Mouse (Mus musculus): ENCODE data around the gene Rps6ka5. TPM values are rescaled to one million over a fixed set of nuclear protein-coding genes. Genes with fewer than 3 reads are reported as not detected.
A peak's percentile ranks its signal among the peaks of the same experiment; 100 is the strongest.

Rps6ka5 gene
- polyA plus RNA-seq, 1 experiment from 2014 or later = 4.0 TPM

DNA sequence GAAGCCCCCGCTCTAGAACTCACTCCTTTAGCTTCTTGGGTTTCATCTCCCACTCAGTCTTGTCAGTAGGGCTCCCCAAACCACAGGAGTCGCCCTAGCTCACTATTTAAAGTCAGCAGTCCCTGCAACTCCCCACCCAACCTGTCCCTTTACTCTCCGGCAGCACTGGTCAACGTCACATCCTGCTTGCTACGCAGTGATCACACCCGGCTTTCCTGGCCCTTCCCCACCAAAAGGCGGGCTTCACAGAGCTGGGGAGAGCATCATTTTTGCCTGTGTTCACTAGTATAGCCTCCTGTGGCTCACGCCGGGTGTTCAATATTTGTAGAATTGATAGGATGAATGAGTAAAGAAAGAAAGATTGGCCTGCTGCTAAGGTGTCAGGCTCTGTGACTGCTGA lies 209.4 kb downstream of the Rps6ka5 start:
- peaks cover 16% of the 10 kb centered on the region for H3K4me1 ChIP-seq (ENCODE audit: insufficient read depth, low read length)
- H3K4me2 ChIP-seq (replicated peaks; ENCODE audit: low read depth, low read length) = no peak overlapping the region
- ATAC-seq (ENCODE audit: low FRiP score, low TSS enrichment) = no peak
- H3K9ac ChIP-seq (replicated peaks; ENCODE audit: low read length) = no peak overlapping the region
- H3K9me3 ChIP-seq (ENCODE audit: low read length) = no peaks in the 10 kb centered on the region
- WGBS = 81% methylated on average over 9 of the region's 9 CpGs
- no peaks in the 10 kb centered on the region for H3K36me3 ChIP-seq (ENCODE audit: insufficient read depth, low read length)
- no peak overlapping the region for H3K4me3 ChIP-seq (ENCODE audit: low read length)
- no peak overlapping the region for H3K27ac ChIP-seq (ENCODE audit: low read length)
- H3K27me3 ChIP-seq (ENCODE audit: insufficient read depth, low read length) = no peaks in the 10 kb centered on the region

- Histone ChIP-seq H3K4me2 (replicated peaks; ENCODE audit: low read depth, low read length) (no peak overlapping the region), H3K4me3 (ENCODE audit: low read length) (no peak overlapping the region), H3K9ac (replicated peaks; ENCODE audit: low read length) (no peak overlapping the region), H3K27ac (ENCODE audit: low read length) (no peak overlapping the region), H3K4me1 (ENCODE audit: insufficient read depth, low read length) (peaks cover 16% of the 10 kb centered on the region), H3K36me3 (ENCODE audit: insufficient read depth, low read length) (no peaks in the 10 kb centered on the region), H3K9me3 (ENCODE audit: low read length) (no peaks in the 10 kb centered on the region), H3K27me3 (ENCODE audit: insufficient read depth, low read length) (no peaks in the 10 kb centered on the region)
- no peak for ATAC-seq (ENCODE audit: low FRiP score, low TSS enrichment)
- WGBS = 94% methylated on average over 1 of the region's 1 CpGs
Observed at GRCm38 (mm10) chr12:100516161-100516838, 210.5 kb downstream of the Rps6ka5 start.

GRCm38 (mm10) chr12:100515493-100515892 lies 211.3 kb downstream of the Rps6ka5 start:
- Histone ChIP-seq H3K9ac (replicated peaks; ENCODE audit: low read length) (no peak overlapping the region), H3K9me3 (ENCODE audit: low read length) (0 out of 2 replicates have a peak, but pooled peaks cover 4% of the 10 kb centered on the region), H3K27ac (ENCODE audit: low read length) (no peak overlapping the region), H3K36me3 (ENCODE audit: insufficient read depth, low read length) (peaks cover 2% of the 10 kb centered on the region; the same call in 1 of the 2 replicates), H3K4me1 (ENCODE audit: insufficient read depth, low read length) (peaks cover 16% of the 10 kb centered on the region), H3K4me3 (ENCODE audit: low read length) (no peak overlapping the region), H3K27me3 (ENCODE audit: insufficient read depth, low read length) (no peaks in the 10 kb centered on the region), H3K4me2 (replicated peaks; ENCODE audit: low read depth, low read length) (no peak overlapping the region)
- 83% methylated on average over 4 of the region's 4 CpGs for WGBS
- no peak for ATAC-seq (ENCODE audit: low FRiP score, low TSS enrichment)

- 0 out of 2 replicates have a peak, but pooled peaks cover 4% of the 10 kb centered on the region for H3K9me3 ChIP-seq (ENCODE audit: low read length)
- 78% methylated on average over 1 of the region's 1 CpGs for WGBS
- ATAC-seq (ENCODE audit: low FRiP score, low TSS enrichment) = no peak
Observed at GRCm38 (mm10) chr12:100514611-100515010, 212.2 kb downstream of the Rps6ka5 start.

DNA sequence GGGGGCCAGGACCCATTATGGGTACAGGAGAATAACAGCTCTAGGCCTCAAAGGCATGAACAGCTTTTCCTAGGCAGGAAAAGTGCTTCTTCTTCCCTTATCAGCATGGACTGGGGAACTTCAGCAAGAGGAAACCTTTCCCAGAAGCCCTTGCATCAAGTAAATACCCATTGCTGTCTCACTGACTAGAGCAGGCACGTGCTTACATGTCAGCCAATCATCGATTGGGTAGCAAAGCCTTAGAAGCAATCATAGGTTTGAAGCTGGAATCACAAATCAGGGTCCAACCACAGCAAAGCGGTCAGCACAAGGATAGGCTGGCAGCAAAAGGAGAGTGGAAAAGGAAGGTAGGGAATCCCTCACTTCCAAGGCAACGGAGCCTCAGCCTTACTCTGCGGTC lies 213.7 kb downstream of the Rps6ka5 start:
- Histone ChIP-seq H3K4me1 (ENCODE audit: insufficient read depth, low read length) (peaks cover 16% of the 10 kb centered on the region), H3K36me3 (ENCODE audit: insufficient read depth, low read length) (peaks cover 2% of the 10 kb centered on the region; the same call in 1 of the 2 replicates), H3K4me3 (ENCODE audit: low read length) (no peak overlapping the region), H3K4me2 (replicated peaks; ENCODE audit: low read depth, low read length) (no peak overlapping the region), H3K27ac (ENCODE audit: low read length) (no peak overlapping the region), H3K27me3 (ENCODE audit: insufficient read depth, low read length) (no peaks in the 10 kb centered on the region), H3K9ac (replicated peaks; ENCODE audit: low read length) (no peak overlapping the region), H3K9me3 (ENCODE audit: low read length) (0 out of 2 replicates have a peak, but pooled peaks cover 4% of the 10 kb centered on the region)
- no peak for ATAC-seq (ENCODE audit: low FRiP score, low TSS enrichment)
- 91% methylated on average over 5 of the region's 5 CpGs for WGBS

More at GRCm38 (mm10) chr12:100514611-100515010, 212.2 kb downstream of the Rps6ka5 start:
- no peaks in the 10 kb centered on the region for H3K27me3 ChIP-seq (ENCODE audit: insufficient read depth, low read length)
- no peak overlapping the region for H3K4me3 ChIP-seq (ENCODE audit: low read length)
- H3K27ac ChIP-seq (ENCODE audit: low read length) = no peak overlapping the region
- no peak overlapping the region for H3K4me2 ChIP-seq (replicated peaks; ENCODE audit: low read depth, low read length)
- H3K9ac ChIP-seq (replicated peaks; ENCODE audit: low read length) = no peak overlapping the region
- peaks cover 2% of the 10 kb centered on the region; the same call in 1 of the 2 replicates for H3K36me3 ChIP-seq (ENCODE audit: insufficient read depth, low read length)
- peaks cover 17% of the 10 kb centered on the region for H3K4me1 ChIP-seq (ENCODE audit: insufficient read depth, low read length)

GRCm38 (mm10) chr12:100512641-100513040 lies 214.1 kb downstream of the Rps6ka5 start:
- Histone ChIP-seq H3K9ac (replicated peaks; ENCODE audit: low read length) (no peak overlapping the region), H3K36me3 (ENCODE audit: insufficient read depth, low read length) (peaks cover 2% of the 10 kb centered on the region; the same call in 1 of the 2 replicates), H3K4me3 (ENCODE audit: low read length) (no peak overlapping the region), H3K4me2 (replicated peaks; ENCODE audit: low read depth, low read length) (no peak overlapping the region), H3K9me3 (ENCODE audit: low read length) (0 out of 2 replicates have a peak, but pooled peaks cover 4% of the 10 kb centered on the region), H3K27ac (ENCODE audit: low read length) (no peak overlapping the region), H3K4me1 (ENCODE audit: insufficient read depth, low read length) (peaks cover 16% of the 10 kb centered on the region), H3K27me3 (ENCODE audit: insufficient read depth, low read length) (no peaks in the 10 kb centered on the region)
- ATAC-seq (ENCODE audit: low FRiP score, low TSS enrichment) = no peak
- 80% methylated on average over 9 of the region's 9 CpGs for WGBS

DNA sequence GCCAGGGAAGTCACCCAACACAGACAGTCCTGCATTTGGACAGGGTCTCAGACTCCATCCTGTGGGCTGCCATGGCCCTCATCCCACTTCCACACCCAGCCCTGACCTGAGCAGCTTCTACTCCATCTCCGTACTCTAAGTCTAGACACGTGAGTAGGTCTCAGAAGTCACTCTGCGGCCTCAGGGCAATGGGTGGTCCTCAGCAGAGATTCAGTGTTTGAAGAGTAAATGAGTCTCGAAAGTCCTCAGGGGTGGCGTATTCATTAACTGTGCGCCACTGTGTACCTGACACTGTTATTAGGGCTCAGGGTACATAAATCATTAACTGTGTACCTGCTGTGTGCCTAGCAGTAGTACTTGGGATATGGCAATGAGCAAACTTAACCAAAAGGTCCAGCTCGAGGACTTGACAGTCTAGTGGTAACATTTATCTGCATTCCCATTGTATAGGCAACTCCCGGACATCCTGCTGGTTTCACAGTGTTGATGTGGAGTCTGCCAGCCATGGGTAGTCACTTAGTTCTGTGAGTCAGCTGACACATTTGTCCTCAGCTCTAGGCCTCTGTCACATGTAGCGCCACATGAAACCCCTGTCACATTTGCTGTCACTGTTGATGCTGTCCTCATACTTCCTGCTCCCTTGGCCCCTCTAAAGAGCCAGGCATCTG lies 217.0 kb downstream of the Rps6ka5 start:
- peak overlapping the region; percentile 41; the same call in 1 of the 2 replicates for H3K27ac ChIP-seq (ENCODE audit: low read length)

DNA sequence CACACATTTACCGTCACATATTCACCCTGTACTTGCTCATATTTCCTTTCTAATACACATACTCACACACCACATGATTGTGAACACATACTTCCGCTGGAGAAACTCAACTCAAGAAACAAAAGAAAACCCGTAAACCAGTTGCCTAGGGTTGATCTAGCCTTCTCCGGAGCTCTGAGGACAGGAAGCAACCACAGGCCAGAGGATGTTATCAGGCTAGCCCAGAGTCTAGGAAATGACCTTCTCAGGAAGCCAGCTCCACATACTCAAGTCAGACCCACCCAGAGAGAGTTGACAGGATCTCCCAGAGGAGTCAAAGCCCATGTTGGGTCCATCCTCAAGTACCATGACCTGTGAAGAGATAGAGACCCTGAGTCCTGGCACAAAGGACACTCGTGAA lies 218.1 kb downstream of the Rps6ka5 start:
- no peak overlapping the region for H3K4me2 ChIP-seq (replicated peaks; ENCODE audit: low read depth, low read length)
- peaks cover 23% of the 10 kb centered on the region for H3K4me1 ChIP-seq (ENCODE audit: insufficient read depth, low read length)
- no peak overlapping the region for H3K4me3 ChIP-seq (ENCODE audit: low read length)
- H3K36me3 ChIP-seq (ENCODE audit: insufficient read depth, low read length) = peaks cover 2% of the 10 kb centered on the region; the same call in 1 of the 2 replicates
- no peak overlapping the region for H3K27ac ChIP-seq (ENCODE audit: low read length)
- no peak overlapping the region for H3K9ac ChIP-seq (replicated peaks; ENCODE audit: low read length)
- no peak for ATAC-seq (ENCODE audit: low FRiP score, low TSS enrichment)
- H3K9me3 ChIP-seq (ENCODE audit: low read length) = 0 out of 2 replicates have a peak, but pooled peaks cover 4% of the 10 kb centered on the region
- WGBS = 83% methylated on average over 5 of the region's 5 CpGs
- no peaks in the 10 kb centered on the region for H3K27me3 ChIP-seq (ENCODE audit: insufficient read depth, low read length)

More for the DNA sequence above, 217.0 kb downstream of the Rps6ka5 start:
- H3K4me1 ChIP-seq (ENCODE audit: insufficient read depth, low read length) = peaks cover 16% of the 10 kb centered on the region
- 70% methylated on average over 9 of the region's 9 CpGs for WGBS
- H3K4me3 ChIP-seq (ENCODE audit: low read length) = no peak overlapping the region
- H3K36me3 ChIP-seq (ENCODE audit: insufficient read depth, low read length) = peaks cover 2% of the 10 kb centered on the region; the same call in 1 of the 2 replicates
- H3K9ac ChIP-seq (replicated peaks; ENCODE audit: low read length) = no peak overlapping the region
- H3K4me2 ChIP-seq (replicated peaks; ENCODE audit: low read depth, low read length) = no peak overlapping the region
- ATAC-seq (ENCODE audit: low FRiP score, low TSS enrichment) = peak; percentile 78
- 0 out of 2 replicates have a peak, but pooled peaks cover 4% of the 10 kb centered on the region for H3K9me3 ChIP-seq (ENCODE audit: low read length)
- no peaks in the 10 kb centered on the region for H3K27me3 ChIP-seq (ENCODE audit: insufficient read depth, low read length)

DNA sequence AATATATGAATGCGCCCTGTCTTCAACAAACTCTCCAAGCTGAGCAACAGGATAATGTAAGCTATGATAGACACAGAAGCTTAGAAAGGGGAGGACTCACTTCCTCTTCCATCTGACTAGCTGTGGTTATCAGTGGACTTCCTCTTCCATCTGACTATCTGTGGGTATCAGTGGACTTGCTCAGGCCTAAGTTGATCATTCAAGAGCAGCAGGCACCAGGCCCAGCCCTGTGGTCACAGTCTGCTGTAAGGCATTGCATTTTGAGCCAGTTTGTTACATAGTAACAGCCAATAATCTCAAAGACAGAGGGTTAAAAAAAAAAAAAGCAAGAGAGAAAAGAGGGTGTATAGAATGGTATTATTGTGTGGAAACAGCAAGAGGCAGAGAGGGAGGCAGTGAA lies 221.3 kb downstream of the Rps6ka5 start:
- Histone ChIP-seq H3K4me1 (ENCODE audit: insufficient read depth, low read length) (peaks cover 23% of the 10 kb centered on the region), H3K27ac (ENCODE audit: low read length) (no peak overlapping the region), H3K4me3 (ENCODE audit: low read length) (no peak overlapping the region), H3K9me3 (ENCODE audit: low read length) (no peaks in the 10 kb centered on the region), H3K4me2 (replicated peaks; ENCODE audit: low read depth, low read length) (no peak overlapping the region), H3K9ac (replicated peaks; ENCODE audit: low read length) (no peak overlapping the region), H3K36me3 (ENCODE audit: insufficient read depth, low read length) (no peaks in the 10 kb centered on the region), H3K27me3 (ENCODE audit: insufficient read depth, low read length) (no peaks in the 10 kb centered on the region)
- ATAC-seq (ENCODE audit: low FRiP score, low TSS enrichment) = no peak
- WGBS = 92% methylated on average over 1 of the region's 1 CpGs

DNA sequence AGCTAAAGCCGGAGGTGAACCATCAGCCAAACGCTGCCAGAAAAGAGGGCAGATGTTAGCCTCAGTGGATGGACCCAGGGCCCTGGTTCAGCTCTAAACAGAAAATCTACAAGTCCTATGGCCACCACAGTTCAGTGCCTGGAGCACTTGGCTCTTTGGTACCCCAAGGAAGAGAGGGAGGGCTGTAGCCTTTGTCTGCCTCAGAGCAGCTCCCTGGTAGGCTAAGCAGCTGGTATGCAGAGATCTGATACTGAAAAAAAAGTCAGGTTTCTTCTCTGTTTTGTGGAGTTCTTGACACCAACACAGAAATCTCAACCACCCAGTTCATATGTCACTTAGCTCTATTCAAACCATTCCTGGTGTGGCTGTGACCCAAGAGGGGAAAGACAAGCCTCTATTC lies 222.2 kb downstream of the Rps6ka5 start:
- H3K27ac ChIP-seq (ENCODE audit: low read length) = no peak overlapping the region
- ATAC-seq (ENCODE audit: low FRiP score, low TSS enrichment) = peak; percentile 21; the same call in 1 of the 2 replicates
- H3K4me1 ChIP-seq (ENCODE audit: insufficient read depth, low read length) = peaks cover 18% of the 10 kb centered on the region
- no peak overlapping the region for H3K4me2 ChIP-seq (replicated peaks; ENCODE audit: low read depth, low read length)
- no peaks in the 10 kb centered on the region for H3K27me3 ChIP-seq (ENCODE audit: insufficient read depth, low read length)
- no peak overlapping the region for H3K9ac ChIP-seq (replicated peaks; ENCODE audit: low read length)
- peaks cover 4% of the 10 kb centered on the region; the same call in 1 of the 2 replicates for H3K36me3 ChIP-seq (ENCODE audit: insufficient read depth, low read length)
- 85% methylated on average over 2 of the region's 2 CpGs for WGBS
- no peaks in the 10 kb centered on the region for H3K9me3 ChIP-seq (ENCODE audit: low read length)
- H3K4me3 ChIP-seq (ENCODE audit: low read length) = no peak overlapping the region
